Mouse (Mus musculus): Measurements from ENCODE around the gene Lingo3.

DNA sequence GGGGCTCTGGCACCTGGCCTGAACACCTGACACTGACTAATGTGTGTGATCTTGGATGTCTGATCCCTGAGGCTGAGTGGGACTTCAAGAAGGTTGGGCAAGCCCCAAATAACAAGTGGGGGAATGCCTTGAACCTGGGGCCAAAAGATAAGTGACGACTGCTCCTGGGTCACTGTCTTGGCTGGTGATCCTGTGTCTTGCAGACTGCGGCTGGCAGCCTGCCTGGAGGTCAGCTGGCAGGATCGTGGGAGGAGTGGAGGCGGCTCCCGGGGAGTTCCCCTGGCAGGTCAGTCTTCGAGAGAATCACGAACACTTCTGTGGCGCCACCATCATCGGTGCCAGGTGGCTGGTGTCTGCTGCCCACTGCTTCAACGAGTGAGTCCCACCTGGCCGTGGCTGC lies 43.3 kb upstream of the Lingo3 start:
- no peak for TF ChIP-seq POLR2A (IDR thresholded peaks at IDR 0.05; ENCODE audit: insufficient read depth, low read depth, low read length)
- no peak for TF ChIP-seq CTCF (IDR thresholded peaks at IDR 0.05; ENCODE audit: insufficient read depth, low read depth, low read length)

All from olfactory bulb, adult 2 months (tissue).